Mouse (Mus musculus) embryo, embryonic 9.5 days (tissue): ENCODE results near the gene Supt4a.

Experiments used
- DNase-seq: peaks from one replicate; pipeline ENCODE4 v3.0.0-alpha.2; 2017; ENCODE audit errors: extremely low spot score

Supt4a gene

DNA sequence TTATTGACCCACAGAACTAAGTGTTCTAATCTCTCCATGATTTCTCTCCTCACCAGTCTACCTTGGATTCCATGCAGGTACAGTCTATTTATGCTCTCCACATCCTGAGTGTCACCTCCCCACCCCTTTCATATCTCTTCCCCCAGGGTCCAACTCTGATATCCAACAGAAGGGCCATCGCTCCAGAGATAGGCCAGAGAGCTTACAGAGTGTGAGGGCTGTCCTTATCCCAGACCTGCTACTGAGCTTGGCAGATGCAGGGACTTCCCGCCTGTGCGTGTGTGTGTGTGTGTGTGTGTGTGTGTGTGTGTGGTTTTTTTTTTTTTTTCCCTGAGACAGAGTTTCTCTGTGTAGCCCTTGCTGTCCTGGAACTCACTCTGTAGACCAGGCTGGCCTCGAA lies 31.4 kb downstream of the Supt4a start:
- no peak for DNase-seq

DNA sequence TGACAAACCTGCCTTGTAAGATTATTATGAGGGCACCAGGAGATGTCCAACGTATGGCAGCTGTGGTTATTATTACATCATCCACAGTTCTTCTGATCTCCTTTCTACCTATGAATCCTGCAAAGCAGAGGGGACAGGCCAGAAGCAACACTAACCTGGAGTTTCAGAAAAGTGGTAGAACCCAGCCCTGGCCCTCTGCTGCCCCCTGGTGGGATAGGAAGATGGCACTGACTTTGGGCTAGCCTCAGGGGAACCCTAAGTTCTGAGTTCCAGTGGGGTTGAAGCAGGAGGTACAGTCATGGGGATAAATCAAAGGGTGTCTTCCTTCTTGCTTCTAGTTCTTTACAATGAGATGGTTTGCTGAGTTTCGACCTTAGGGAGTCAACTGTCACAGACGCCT lies 33.6 kb downstream of the Supt4a start:
- peak; percentile 54 for DNase-seq

DNA sequence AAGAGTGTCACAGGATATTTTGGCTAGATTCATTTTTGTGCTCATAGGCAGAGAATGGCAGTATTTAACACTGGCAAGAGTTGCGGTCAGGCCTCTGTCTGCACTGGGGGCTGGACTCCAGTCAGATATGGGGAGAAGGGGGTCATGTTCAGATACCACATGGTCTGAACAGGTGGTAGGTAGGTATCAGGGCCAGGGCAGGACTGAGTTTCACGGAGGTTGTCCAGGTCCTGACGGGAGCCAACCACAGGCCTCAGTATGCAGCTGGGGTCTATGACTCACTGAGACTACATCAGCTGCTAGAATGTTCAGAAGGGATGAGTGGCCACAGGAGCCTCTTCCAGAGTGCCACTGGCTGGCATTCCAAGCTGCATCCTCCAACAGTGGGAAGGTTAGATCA lies 35.0 kb downstream of the Supt4a start:
- no peak for DNase-seq

DNA sequence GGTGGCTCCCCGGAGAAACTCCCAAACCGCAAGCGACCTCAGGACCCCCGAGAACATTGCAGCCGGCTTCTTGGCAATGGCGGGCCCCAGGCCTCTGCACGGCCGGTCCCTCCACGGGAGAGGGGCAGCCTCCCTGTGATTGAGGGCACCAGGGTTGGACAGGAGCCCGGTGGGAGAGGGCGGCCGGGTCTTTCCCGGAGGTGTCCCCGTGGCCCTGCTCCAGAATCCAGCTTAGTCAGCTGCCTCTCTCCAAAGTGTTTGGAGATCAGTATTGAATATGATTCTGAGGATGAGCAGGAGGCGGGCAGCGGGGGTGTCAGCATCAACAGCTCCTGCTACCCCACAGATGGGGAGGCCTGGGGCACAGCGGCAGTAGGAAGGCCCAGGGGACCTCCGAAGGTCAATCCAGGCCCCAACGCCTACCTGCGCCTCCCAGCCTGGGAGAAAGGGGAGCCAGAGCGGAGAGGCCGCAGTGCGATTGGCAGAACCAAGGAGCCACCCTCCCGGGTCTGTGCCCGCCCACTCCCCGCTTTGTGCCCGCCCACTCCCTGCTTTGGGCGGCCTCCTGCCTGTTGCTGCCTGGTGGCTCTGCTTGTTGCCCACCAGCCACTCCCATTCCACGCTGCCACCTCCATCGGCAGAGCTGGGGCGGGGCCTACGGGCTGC lies 40.9 kb downstream of the Supt4a start:
- DNase-seq: peak; percentile 88

DNA sequence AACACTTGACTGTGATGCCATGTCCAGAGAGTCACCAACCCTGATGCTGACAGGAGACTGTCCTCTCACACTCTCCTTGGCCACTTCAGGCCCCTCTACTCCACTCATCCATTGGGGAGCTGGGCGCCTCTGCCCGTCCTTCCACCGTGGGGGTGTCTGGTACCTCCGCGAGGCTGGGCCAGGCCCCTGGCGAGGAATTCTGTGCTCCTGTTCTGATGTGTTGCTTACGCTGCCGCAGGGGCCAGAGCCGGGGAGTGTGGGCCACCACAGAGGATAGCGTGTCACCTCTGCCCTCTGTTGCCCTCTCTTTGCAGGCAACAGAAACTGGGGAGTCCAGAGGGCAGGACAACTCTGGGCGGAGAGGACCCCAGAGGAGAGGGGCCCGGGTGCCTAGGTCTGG lies 41.6 kb downstream of the Supt4a start:
- no peak for DNase-seq

DNA sequence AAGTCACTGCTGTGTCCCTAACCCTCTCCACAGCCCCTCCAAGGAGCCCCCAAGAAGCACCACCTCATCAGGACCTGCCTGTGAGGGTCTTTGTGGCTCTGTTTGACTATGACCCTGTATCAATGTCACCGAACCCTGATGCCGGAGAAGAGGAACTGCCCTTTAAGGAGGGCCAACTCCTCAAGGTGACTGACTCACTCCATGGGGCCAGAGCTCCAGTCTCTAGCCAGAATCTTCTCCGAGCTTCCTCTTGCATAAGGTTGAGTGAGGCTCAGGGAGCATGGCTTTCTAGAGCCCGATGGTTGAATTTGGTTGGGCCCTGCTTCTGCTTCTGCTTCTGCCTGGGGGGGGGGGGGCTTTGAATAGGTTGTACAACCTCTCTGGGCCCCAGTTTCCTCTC lies 42.0 kb downstream of the Supt4a start:
- no peak for DNase-seq

DNA sequence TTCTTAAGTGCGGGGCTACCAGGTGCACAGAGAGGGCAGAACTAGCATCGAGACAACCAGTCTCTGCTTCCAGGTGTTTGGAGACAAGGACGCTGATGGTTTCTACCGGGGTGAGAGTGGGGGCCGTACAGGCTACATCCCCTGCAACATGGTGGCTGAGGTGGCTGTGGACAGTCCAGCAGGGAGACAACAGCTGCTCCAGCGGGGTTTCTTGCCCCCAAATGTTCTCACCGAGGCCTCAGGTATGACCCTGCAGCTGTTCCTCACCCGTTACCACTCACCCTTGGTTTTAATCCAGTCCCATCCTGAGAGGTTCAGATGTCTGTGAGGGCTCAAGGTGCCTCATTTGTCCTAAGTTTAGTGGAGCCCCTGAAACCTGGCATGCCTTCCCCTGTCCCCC lies 42.8 kb downstream of the Supt4a start:
- DNase-seq: no peak

DNA sequence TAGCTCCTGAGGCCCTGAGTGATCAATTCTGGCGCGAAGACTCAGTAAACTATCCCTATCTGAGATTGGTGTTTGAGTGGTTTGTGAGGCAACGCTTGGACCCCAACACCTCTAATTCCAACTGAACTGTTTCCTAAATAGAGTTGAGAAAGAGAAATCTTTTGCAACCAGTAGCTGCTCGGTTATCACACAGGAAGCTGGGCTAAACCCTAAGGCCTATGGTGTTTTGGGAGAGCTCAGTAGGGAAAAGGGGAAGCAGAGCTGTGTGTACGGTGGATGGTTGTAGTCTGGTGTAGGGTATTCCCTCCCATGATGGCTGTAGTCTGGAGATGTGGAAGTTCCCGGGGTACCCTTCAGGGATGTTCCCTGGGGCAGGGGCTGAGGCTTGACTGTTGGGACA lies 52.7 kb downstream of the Supt4a start:
- no peak for DNase-seq
